Mouse (Mus musculus): ENCODE data around the gene Ank. TPM values are rescaled to one million over a fixed set of nuclear protein-coding genes. Genes with fewer than 3 reads are reported as not detected.

Gene Ank
- total RNA-seq, 2 experiments from 2014 or later: 26.8 to 27.9 TPM

GRCm38 (mm10) chr15:27535681-27536080 is 69.2 kb downstream of the Ank start:
- no peak for DNase-seq (ENCODE audit: low spot score in 2 of 2)

- no peak for DNase-seq (ENCODE audit: low spot score in 2 of 2)
These were observed 69.7 kb downstream of the Ank start for GRCm38 (mm10) chr15:27536186-27536585.

GRCm38 (mm10) chr15:27536771-27537170 is 70.3 kb downstream of the Ank start:
- DNase-seq (ENCODE audit: low spot score in 2 of 2): no peak

GRCm38 (mm10) chr15:27537519-27538223 is 71.2 kb downstream of the Ank start:
- DNase-seq (ENCODE audit: low spot score in 2 of 2): no peak

- no peak for DNase-seq (ENCODE audit: low spot score in 2 of 2)
These were observed 73.3 kb downstream of the Ank start for GRCm38 (mm10) chr15:27539745-27540144.

GRCm38 (mm10) chr15:27545203-27545602 is 78.7 kb downstream of the Ank start:
- DNase-seq (ENCODE audit: low spot score in 2 of 2): no peak

- DNase-seq (ENCODE audit: low spot score in 2 of 2): no peak
These were observed 81.6 kb downstream of the Ank start for GRCm38 (mm10) chr15:27548110-27548509.

GRCm38 (mm10) chr15:27549071-27549470 is 82.6 kb downstream of the Ank start:
- DNase-seq (ENCODE audit: low spot score in 2 of 2): no peak

- no peak for DNase-seq (ENCODE audit: low spot score in 2 of 2)
These were observed 83.4 kb downstream of the Ank start for GRCm38 (mm10) chr15:27549878-27550277.

- DNase-seq (ENCODE audit: low spot score in 2 of 2): no peak
These were observed 84.0 kb downstream of the Ank start for GRCm38 (mm10) chr15:27550358-27550992.

GRCm38 (mm10) chr15:27551117-27552114 is 84.9 kb downstream of the Ank start:
- DNase-seq (ENCODE audit: low spot score in 2 of 2): no peak

GRCm38 (mm10) chr15:27552129-27552700 is 85.7 kb downstream of the Ank start:
- no peak for DNase-seq (ENCODE audit: low spot score in 2 of 2)

GRCm38 (mm10) chr15:27553554-27553953 is 87.1 kb downstream of the Ank start:
- no peak for DNase-seq (ENCODE audit: low spot score in 2 of 2)

- DNase-seq (ENCODE audit: low spot score in 2 of 2): no peak
These were observed 92.1 kb downstream of the Ank start for GRCm38 (mm10) chr15:27558456-27559147.

GRCm38 (mm10) chr15:27560315-27560714 is 93.8 kb downstream of the Ank start:
- no peak for DNase-seq (ENCODE audit: low spot score in 2 of 2)

GRCm38 (mm10) chr15:27564106-27565100 is 97.9 kb downstream of the Ank start:
- DNase-seq (ENCODE audit: low spot score in 2 of 2): no peak

- no peak for DNase-seq (ENCODE audit: low spot score in 2 of 2)
These were observed 99.2 kb downstream of the Ank start for GRCm38 (mm10) chr15:27565626-27566185.

GRCm38 (mm10) chr15:27567356-27567755 is 100.9 kb downstream of the Ank start:
- DNase-seq (ENCODE audit: low spot score in 2 of 2): no peak

- no peak for DNase-seq (ENCODE audit: low spot score in 2 of 2)
These were observed 101.9 kb downstream of the Ank start for GRCm38 (mm10) chr15:27568371-27568770.

Data from adrenal gland, postnatal 4 days (tissue).